Mouse (Mus musculus) left cerebral cortex, adult 8-10 months (tissue): ENCODE measurements around the gene Hvcn1. TPM values are rescaled to one million over a fixed set of nuclear protein-coding genes. Genes with fewer than 3 reads are reported as not detected.
A peak's percentile ranks its signal among the peaks of the same experiment; 100 is the strongest.

ENCODE experiments used
- DNase-seq, 2 experiments: peaks; one replicate each; pipeline ENCODE4 v3.0.0; 2022; ENCODE audit warnings: low spot score in 2 of 2
- total RNA-seq, 4 experiments: library from RNA; stranded (reverse); gene quantifications; 2 replicates each; pipeline ENCODE4 v1.2.4; 2022

The Hvcn1 gene
- total RNA-seq, 4 experiments from 2014 or later = 4.2 to 11.2 (median 6.9) TPM

DNA sequence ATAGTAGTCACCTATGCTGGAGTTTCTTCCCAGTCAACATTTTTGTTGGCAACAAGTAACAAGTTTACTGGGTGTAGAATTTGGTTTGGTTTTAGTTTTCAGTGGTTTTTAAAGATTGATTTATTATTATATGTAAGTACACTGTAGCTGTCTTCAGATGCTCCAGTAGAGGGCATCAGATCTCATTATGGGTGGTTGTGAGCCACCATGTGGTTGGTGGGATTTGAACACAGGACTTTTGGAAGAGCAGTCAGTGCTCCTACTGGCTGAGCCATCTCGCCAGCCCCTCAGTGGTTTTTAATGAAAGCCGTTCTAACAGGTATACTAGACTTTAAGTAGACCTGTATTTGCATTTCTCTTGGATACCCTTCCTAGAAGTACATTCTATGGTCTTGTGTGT, 59.3 kb downstream of the Hvcn1 start:
- DNase-seq = no peak

DNA sequence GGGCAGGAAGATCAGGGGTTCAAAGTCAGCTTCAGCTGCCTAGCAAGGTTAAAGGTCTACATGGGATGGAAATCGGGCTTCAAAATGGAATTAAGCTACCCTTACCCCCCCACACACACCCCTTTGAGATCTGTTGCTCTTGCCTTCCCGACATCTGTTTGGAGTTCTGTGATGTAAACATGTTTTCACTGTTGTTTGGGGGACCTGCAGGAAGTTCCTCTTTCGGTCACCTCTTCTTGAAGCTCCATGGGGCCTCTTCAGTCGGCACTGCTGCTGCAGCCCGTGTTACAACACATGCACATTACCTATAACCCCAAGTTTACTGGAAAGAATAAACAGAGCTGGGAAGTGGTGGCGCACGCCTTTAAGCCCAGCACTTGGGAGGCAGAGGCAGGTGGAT, 60.5 kb downstream of the Hvcn1 start:
- DNase-seq = no peak

DNA sequence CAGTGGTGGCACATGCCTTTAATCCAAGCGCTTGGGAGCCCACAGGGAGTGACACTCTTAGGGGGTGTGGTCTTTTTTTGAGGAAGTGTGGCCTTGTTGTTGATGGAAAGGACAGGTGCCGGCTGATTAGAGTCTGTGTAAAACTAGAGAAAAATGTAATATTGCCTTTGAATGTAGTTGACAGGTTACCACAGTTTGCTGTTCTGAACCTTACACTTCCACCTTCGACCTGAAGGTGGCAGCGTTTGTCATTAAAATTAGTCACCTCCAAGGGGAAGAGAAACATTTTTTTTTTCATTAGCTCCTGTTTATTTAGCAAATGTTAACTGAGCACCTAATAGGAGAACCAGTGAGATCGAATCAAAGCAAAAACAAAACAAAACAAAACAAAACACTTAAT, 61.3 kb downstream of the Hvcn1 start:
- peak in 1 of 2 experiments; percentile 70 for DNase-seq

DNA sequence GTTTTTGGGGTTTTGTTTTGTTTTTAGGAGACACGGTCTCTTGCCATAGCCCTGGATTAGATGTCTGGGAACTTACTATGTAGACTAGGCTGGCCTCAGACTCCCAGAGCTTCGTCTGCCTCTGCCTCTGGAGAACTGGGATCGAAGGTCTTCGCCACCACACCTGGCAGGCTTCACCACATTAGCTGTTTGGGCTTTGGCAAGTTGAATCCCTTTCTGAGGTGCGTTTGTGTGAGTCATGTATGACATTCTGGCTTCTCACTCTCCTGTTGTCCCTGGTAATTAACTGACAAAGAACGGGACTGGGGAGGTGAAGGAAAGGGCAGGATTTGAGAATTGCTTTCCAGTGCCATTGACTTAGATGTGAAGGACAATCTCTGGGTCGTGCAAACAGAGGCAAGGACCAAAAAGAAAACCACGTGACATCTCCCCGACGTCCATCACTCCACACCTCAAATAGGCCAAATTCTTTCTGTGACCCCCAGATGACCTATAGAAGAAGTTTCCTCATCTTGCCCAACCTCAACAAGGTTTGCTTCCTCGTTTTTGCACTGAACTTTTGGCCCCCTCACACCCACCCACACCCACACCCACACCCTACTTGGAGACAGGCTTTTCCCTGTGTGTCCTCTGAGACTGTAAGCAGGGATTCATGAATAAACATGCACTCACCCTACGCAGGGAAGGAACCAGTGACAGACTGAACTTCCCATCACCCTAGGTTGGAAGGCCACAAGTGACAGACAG, 62.4 kb downstream of the Hvcn1 start:
- no peak for DNase-seq

DNA sequence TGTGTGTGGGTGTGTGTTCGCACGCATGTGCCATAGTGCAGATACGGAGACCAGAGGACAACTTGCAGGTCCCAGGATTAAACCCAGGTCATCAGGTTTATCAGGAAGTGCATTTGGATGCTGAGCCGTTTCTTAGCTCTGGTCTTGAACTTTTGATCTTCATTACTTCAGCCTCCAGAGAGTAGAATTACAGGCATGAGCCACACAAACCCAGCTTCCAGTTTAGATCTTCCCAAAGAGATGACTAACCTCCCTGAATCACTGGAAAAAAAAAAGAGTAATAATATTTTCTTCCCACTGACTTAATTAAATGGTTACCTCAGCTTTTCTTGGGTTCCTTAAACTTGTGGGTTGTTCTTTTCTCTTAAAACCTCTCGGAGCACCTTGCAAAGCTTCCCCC, 66.2 kb downstream of the Hvcn1 start:
- no peak for DNase-seq

DNA sequence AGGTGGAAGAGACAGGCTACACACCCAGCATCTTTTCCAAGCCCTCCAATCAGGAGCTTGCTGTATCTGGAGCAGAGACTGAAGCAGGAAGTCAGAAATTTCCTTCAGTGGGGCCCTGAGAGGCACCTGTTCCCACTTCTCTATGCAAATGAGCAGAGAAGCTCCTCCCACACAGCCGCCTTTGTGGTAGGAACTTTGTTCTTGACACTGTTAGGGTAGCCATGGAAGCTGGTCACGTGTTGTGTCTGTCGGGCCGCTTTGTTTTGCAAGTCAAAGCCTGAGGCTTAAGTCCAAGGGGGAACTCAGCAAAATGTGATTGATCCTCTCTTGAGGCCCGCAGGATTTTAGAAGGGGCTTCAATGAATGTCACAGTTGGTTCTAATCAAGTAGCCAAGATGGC, 68.2 kb downstream of the Hvcn1 start:
- no peak for DNase-seq

DNA sequence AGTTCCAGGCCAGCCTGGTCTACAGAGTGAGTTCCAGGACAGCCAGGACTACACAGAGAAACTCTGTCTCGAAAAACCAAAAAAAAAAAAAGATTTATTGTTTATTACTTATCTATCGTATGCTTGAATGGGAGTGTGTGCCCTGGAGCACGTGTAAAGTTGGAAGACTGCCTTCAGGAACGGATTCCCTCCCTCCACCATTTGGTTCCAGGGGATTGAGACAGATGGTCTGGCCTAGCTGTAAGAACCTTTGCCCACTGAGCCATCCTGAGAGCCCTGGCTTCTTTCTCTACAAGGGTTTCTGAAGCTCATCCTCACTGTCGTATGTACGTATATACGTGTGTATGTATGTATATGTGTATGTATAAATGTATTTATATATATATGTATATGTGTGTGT, 72.3 kb downstream of the Hvcn1 start:
- DNase-seq = no peak

DNA sequence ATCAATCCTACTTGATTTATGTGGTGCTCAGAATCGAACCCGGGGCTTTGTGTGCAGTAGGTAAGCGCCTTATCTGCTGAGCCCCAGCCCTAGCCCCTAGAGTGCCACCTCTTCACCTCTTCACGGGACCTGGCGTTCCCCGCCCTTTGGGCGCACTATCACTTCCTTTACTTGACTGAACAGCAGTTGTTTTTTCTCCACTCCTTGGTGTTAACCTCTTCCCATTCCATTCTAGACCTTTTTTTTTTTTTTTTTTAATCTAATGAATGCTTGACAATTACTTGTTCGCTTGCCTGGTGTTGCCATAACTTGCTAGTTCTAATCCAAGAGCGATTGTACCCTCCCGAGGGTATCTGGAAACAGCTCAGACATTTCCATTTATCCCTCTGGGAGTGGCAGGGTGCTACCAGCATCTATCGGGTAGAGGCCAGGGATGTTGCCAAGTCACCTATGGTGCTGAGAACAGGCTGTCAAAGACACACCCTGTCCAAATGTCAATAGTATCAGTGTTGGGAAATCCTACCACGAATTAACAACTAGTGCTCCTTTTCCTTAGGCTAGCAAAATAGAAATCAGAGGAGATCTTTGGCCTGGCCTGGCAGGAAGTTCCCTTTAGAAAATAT, 73.3 kb downstream of the Hvcn1 start:
- no peak for DNase-seq

DNA sequence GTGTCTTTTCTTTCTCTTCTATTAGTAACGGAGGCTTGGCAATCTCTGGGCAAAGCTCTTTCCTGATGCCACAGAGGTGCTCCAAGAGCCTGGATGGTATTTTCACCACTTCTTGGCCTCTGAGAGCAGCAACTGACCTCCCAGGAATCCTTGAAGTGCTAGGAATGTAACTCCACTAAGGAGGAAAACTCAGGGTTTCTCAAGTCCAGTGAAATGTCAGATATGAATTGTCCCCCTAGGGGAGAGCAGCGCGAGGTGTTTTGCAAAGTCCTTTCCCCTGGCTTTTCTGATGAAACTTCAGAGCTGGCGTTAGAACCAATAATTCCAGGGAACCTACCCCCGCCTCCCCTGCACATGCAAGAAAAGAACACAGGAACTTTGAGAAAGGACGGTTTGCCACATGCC, 73.8 kb downstream of the Hvcn1 start:
- DNase-seq = no peak

DNA sequence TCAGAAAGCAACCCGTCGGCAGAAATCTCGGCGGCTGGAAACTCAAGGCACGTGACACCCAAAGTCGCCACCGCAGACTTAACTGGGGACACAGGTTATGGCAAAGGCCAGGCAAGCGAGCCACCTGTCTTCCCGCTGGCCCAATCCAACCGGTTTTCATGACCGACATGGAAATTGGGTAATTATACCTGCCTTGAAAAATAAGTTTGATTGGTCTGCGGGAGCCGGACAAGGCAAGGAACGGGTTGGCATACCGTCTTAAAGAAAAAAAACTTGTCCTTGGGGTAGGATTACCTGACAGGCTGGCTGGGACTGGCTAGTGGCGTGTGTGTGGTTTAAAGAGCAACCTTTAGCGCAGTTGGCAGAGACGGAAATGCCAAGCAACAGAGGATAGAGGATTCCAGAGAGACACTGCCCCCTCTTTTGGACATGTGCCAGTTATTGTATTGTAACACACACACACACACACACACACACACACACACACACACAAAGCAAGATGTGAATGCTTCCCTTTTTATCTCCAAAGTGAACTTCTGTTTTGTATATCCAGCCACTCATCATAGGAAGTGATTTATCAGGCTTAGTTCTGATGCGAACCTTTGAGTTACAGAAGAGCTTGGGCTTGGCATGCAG, 74.3 kb downstream of the Hvcn1 start:
- DNase-seq = no peak

DNA sequence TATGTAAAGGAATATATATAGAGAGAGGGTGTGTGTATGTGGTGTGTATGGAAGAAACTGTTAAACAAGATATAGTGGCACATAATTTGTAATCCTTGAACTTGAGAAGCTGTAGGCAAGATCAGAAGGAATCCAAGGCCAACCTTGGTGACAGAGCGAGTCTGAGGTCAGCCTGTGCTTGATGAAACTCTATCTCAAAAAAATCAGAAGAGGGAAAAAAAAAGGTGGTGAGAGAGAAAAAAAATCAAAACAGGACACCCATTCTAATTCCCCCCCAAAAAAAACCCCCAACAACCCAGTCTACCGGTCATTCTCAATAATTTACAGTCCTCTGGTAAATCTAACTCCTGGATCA, 77.2 kb downstream of the Hvcn1 start:
- no peak for DNase-seq

DNA sequence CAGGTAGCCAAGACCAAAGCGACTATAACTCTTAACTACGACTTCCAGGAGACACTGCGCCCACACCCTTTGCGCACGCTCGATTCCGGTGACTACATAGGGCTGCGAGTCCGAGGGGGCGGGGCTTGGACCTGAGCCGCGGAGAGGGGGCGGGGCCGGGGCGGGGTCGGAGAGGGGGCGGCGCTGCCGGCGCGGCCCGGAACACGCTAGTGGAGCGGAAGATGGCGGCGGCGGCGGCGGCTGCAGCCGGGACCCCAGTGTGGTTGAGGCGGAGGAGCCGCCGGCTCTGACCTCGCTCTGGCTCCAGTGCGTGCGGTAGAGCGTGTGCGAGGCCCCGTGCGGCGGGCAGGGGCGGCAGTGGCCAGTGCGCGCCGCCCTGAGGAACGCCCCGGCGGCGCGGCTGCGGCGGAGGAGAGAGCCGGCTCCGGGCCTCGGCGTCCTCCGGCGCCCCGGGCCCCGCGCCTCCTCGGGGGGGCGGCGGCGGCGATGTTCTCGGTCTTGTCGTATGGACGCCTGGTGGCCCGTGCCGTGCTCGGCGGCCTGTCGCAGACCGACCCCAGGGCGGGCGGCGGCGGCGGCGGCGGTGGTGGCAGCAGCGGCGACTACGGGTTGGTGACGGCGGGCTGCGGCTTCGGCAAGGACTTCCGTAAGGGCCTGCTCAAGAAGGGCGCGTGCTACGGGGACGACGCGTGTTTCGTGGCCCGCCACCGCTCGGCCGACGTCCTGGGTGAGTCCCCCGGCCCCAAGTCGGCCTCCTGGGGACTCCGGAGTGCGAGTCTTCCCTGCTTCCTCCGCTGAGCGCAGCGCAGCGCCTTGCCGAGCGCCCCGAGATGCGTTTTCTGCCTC, 77.8 kb downstream of the Hvcn1 start, which contains the start of gene Pptc7:
Gene Pptc7 (plus strand): TSS at position 183 of the 846 bp plus-strand sequence.
- DNase-seq = peak; percentile 65 to 88

DNA sequence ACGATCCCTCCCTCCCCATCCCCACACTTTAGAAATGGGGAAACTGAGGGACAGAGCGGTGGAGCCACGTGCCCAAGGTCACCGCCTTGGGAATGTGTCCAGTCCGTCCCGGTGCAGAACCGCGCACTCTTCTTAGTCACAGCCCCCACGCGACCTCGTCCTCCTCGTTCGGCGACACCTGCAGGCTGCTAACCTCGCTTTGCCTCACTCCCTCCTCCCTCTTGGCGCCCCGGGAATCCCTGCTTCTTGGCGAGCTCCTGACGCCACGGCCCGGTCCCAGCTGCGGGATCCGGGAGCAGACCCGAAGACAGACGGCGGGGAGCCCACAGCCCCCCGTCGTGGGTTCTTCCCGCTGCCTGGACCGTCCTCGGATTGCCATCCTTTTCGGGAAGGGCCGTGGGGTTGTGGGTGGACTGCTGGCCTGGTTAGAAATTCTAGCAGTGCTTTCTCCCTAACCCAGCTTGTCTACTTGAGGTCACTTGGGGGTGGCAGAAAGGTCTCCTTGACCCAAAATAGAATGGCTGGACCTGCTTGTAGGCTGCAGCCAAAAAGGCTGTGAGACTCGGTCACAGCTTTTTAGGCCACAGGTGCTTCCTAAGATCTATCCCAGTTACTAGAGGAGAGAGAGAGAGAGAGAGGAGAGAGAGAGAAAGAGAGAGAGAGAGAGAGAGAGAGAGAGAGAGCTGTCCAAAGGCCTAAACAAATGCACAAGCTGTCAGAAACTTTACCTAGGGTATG, 78.6 kb downstream of the Hvcn1 start:
- peak in 1 of 2 experiments; percentile 28 for DNase-seq

DNA sequence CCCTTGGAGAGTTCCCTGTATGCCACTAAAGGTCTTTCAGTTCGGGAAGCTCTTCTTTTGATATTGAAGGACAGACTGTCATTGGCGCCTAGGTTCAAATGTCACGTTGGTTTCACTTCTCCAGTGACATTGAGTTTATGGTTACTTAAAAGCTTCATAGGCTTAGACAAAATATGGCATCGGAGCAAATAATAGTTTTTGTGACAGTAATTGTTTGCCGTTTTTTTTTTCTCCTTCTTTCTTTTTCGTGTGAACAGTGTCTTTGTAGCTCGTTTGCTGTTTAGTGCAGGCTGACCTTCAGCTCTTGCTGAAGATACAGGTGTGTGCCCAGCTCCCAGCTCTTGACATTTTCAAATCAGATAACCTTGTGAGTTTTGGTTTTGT, 79.2 kb downstream of the Hvcn1 start:
- no peak for DNase-seq

DNA sequence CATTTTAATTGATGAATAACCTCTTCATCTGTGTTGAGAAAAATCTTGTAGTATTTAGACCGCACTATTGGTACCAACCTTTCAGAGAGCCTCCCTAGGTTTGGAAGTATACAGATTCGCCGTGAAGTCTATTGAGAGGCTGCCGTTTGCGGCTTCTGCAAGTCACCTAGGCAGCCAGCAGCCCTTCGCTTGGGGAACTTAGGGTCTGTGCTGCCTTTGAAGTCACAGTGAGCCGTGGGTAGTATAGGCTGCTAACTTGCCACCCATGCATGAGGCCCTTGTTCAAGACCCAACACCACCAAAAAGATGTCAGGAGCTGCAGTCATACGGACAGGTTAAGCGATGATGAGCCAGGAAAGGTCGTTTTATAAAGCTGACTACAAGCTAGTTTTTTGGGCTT, 79.6 kb downstream of the Hvcn1 start:
- DNase-seq = no peak

DNA sequence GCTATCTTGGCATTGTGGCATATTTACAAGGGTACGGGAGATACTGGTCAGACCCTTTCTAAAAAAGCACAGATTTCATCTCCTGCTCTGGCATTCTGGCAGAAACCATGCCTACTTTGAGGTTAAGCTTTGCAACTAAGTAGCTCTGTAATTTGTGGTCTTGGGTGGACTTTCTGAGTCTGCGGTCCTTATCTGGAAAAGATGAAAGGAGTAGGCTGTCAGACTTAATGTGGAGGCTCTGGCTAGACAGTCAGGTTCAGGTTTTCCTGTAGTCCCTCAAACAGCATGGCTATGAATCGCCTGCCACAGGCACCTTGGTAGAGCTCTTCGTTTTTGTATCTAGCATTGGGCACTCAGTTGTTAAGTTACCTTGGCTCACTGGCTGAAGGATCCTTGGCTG, 80.4 kb downstream of the Hvcn1 start:
- DNase-seq = no peak

DNA sequence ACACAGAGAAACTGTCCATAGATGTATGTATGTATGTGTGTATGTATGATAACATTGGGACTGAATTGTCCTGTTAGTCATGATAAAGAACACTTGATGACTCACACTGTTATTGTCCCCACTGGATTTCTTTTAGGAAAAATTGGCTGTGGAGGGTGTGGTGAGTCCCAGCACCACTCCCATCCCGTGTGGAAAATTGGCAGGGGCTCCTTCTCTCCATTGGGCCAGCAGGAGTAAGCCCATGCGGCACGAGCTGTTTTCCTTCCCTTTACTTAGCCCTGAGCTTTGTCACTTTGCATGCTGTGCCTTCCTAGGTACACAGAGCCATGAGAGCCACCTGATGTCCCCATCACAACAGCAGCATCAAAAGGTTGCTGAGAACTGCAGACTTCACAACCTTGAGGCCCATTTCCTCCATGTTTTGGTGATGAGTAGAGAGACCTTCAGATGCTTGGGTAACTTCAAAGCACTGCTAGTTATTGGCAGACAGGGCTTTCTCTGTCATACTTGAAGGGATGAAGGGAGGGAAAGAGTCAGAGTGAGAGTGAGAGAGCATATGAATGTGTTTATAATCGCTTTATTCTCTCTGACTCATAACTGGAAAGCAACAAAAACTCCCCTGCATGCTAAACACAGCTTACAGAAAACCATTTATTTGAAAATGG, 81.7 kb downstream of the Hvcn1 start:
- DNase-seq = no peak

DNA sequence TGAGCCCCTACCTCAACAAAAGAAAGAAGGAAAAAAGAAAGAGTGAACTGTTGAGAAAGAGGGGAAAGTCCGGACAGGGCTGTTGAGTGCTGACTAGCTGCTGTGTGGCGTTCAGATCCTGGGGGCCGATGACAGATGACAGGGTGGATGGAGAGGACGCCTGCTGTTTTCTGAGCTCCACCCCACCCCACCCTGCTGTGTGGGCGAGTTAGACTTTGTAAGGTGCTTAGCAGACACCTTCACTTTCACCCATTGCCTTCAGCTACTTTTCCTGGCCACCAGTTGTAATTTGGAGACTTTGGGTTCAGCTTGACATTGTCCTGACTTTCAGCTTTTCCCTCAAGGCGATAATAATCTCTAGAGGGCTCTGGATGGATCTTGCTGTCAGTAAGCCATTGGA, 84.5 kb downstream of the Hvcn1 start:
- DNase-seq = no peak
